Mouse (Mus musculus): ENCODE measurements around the gene Cpne7. TPM values are rescaled to one million over a fixed set of nuclear protein-coding genes. Genes with fewer than 3 reads are reported as not detected.

Cpne7 gene
- total and polyA plus RNA-seq, 3 experiments: not detected

GRCm38 (mm10) chr8:123082993-123083392, 34.2 kb upstream of the Cpne7 start:
- H3K4me2 ChIP-seq (ENCODE audit: insufficient read depth, low read depth, poor library complexity, severe bottlenecking): no peak overlapping the region
- no peak overlapping the region for H3K4me3 ChIP-seq (replicated peaks in 1 of 3; ENCODE audit: low read depth in 2 of 3, low read length in 2 of 3, poor library complexity in 1 of 3)
- no peaks in the 10 kb centered on the region for H3K9me3 ChIP-seq (replicated peaks; ENCODE audit: low read length)
- dilution Hi-C loops (cut with MboI; ENCODE audit: extremely low pct_ligation_motif_present, extremely low pct_unique_long_range_greater_than_20kb, low sequenced_read_pairs) (no loop called here), in situ Hi-C loops (cut with MboI; ENCODE audit: low pct_ligation_motif_present, low pct_unique_long_range_greater_than_20kb, low sequenced_read_pairs) (no loop called here)
- no peak overlapping the region for H3K9ac ChIP-seq (ENCODE audit: insufficient read depth, low read depth)
- no peak overlapping the region for H3K27ac ChIP-seq (ENCODE audit: insufficient read depth, low read depth)
- peaks cover 5 to 10% of the 10 kb centered on the region in 2 experiments for H3K4me1 ChIP-seq (ENCODE audit: control insufficient read depth in 1 of 2, insufficient read depth in 2 of 2)
- no peak for TF ChIP-seq ZKSCAN1 (IDR thresholded peaks at IDR 0.05; ENCODE audit: borderline replicate concordance, low read depth, low read length)
- H3K27me3 ChIP-seq (replicated peaks): no peaks in the 10 kb centered on the region
- H3K79me2 ChIP-seq (replicated peaks; ENCODE audit: control insufficient read depth, extremely low read depth, insufficient read depth, poor library complexity, severe bottlenecking): no peaks in the 10 kb centered on the region
- peak; percentile 25 for DNase-seq (ENCODE audit: extremely low read depth)
- H3K36me3 ChIP-seq (replicated peaks in 1 of 2; ENCODE audit: control insufficient read depth in 1 of 2, insufficient read depth in 1 of 2, low read length in 1 of 2): peaks cover 50 to 89% of the 10 kb centered on the region in 2 experiments

GRCm38 (mm10) chr8:123083610-123084009, 33.6 kb upstream of the Cpne7 start:
- H3K4me3 ChIP-seq (replicated peaks in 1 of 3; ENCODE audit: low read depth in 2 of 3, low read length in 2 of 3, poor library complexity in 1 of 3): no peak overlapping the region
- H3K4me1 ChIP-seq (ENCODE audit: control insufficient read depth in 1 of 2, insufficient read depth in 2 of 2): peaks cover 5 to 10% of the 10 kb centered on the region in 2 experiments
- H3K36me3 ChIP-seq (replicated peaks in 1 of 2; ENCODE audit: control insufficient read depth in 1 of 2, insufficient read depth in 1 of 2, low read length in 1 of 2): peaks cover 50 to 92% of the 10 kb centered on the region in 2 experiments
- in situ Hi-C loops (cut with MboI; ENCODE audit: low pct_ligation_motif_present, low pct_unique_long_range_greater_than_20kb, low sequenced_read_pairs): no loop called here
- no peak for TF ChIP-seq KAT2A (IDR thresholded peaks at IDR 0.05; ENCODE audit: insufficient replicate concordance, low read length)
- no peak for TF ChIP-seq MAFK (IDR thresholded peaks at IDR 0.05; ENCODE audit: insufficient replicate concordance, low read length)
- no peak for TF ChIP-seq UBTF (IDR thresholded peaks at IDR 0.05; ENCODE audit: low read depth, low read length)
- no peak for TF ChIP-seq CHD1 (IDR thresholded peaks at IDR 0.05; ENCODE audit: low read depth, low read length)
- TF ChIP-seq POLR2A (IDR thresholded peaks at IDR 0.05; ENCODE audit: low read depth, low read length): no peak
- TF ChIP-seq IRF4 (IDR thresholded peaks at IDR 0.05; ENCODE audit: low read depth, low read length): no peak
- no peak for TF ChIP-seq MYC (IDR thresholded peaks at IDR 0.05; ENCODE audit: low read depth, low read length)
- no peak for TF ChIP-seq GABPA (IDR thresholded peaks at IDR 0.05; ENCODE audit: insufficient replicate concordance, low read depth, low read length)
- TF ChIP-seq ZNF384 (IDR thresholded peaks at IDR 0.05; ENCODE audit: low read depth, low read length): no peak
- TF ChIP-seq HCFC1 (IDR thresholded peaks at IDR 0.05; ENCODE audit: low read depth, low read length): no peak
- no peak for TF ChIP-seq CTCF (conservative IDR thresholded peaks at IDR 0.05 in 1 of 2, IDR thresholded peaks at IDR 0.05 in 1 of 2; ENCODE audit: low read depth in 2 of 2, low read length in 2 of 2)
- no peak for TF ChIP-seq ZKSCAN1 (IDR thresholded peaks at IDR 0.05; ENCODE audit: borderline replicate concordance, low read depth, low read length)
- no peak for TF ChIP-seq MXI1 (IDR thresholded peaks at IDR 0.05; ENCODE audit: low read depth, low read length)
- TF ChIP-seq SMC3 (IDR thresholded peaks at IDR 0.05; ENCODE audit: low read depth, low read length): no peak
- no peak for TF ChIP-seq ETS1 (conservative IDR thresholded peaks at IDR 0.05; ENCODE audit: low read depth, low read length)
- TF ChIP-seq JUN (IDR thresholded peaks at IDR 0.05; ENCODE audit: insufficient read depth, low read depth, low read length): no peak
- H3K27me3 ChIP-seq (replicated peaks): no peaks in the 10 kb centered on the region
- H3K9ac ChIP-seq (ENCODE audit: insufficient read depth, low read depth): no peak overlapping the region
- no peak overlapping the region for H3K4me2 ChIP-seq (ENCODE audit: insufficient read depth, low read depth, poor library complexity, severe bottlenecking)
- H3K79me2 ChIP-seq (replicated peaks; ENCODE audit: control insufficient read depth, extremely low read depth, insufficient read depth, poor library complexity, severe bottlenecking): no peaks in the 10 kb centered on the region
- DNase-seq (ENCODE audit: extremely low read depth): no peak
- no peaks in the 10 kb centered on the region for H3K9me3 ChIP-seq (replicated peaks; ENCODE audit: low read length)
- no peak overlapping the region for H3K27ac ChIP-seq (ENCODE audit: insufficient read depth, low read depth)
- dilution Hi-C loops (cut with MboI; ENCODE audit: extremely low pct_ligation_motif_present, extremely low pct_unique_long_range_greater_than_20kb, low sequenced_read_pairs): no loop called here

Data from CH12.LX (cell line).